Mouse (Mus musculus): ENCODE data around the gene Wdr18.

DNA sequence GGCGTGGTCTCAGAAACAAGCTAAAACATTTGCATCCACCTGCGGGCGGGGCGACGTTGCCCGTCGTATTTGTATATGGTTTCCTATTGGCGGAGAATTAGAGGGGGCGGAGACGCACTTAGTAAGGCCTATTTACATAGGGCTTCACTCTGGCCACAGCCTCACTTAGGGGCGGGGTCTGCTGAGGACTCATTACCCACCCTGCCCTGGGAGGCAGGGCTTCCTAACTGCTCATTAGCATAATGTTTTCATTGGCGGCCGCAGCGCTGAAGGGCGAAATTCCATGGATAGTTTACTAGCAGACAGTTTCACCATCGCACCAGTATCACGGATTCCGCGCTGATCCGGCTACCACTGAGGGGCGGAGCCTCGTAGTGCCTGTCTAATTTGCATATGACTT is 24.9 kb downstream of the Wdr18 start:
- no peak for TF ChIP-seq ZNF384 (IDR thresholded peaks at IDR 0.05; ENCODE audit: low read depth, low read length)
- TF ChIP-seq ZC3H11A (IDR thresholded peaks at IDR 0.05; ENCODE audit: low read depth, low read length): no peak
- TF ChIP-seq POLR2AphosphoS2 (IDR thresholded peaks at IDR 0.05; ENCODE audit: low read depth, low read length): no peak
- TF ChIP-seq CTCF (conservative IDR thresholded peaks at IDR 0.05 in 1 of 2, IDR thresholded peaks at IDR 0.05 in 1 of 2; ENCODE audit: low read depth in 2 of 2, low read length in 2 of 2): no peak
- TF ChIP-seq USF1 (IDR thresholded peaks at IDR 0.05; ENCODE audit: low read depth, low read length): no peak
- no peak for TF ChIP-seq MAFK (IDR thresholded peaks at IDR 0.05; ENCODE audit: insufficient replicate concordance, low read length)
- TF ChIP-seq ZKSCAN1 (IDR thresholded peaks at IDR 0.05; ENCODE audit: borderline replicate concordance, low read depth, low read length): no peak
- TF ChIP-seq HCFC1 (IDR thresholded peaks at IDR 0.05; ENCODE audit: low read depth, low read length): no peak
- no peak for TF ChIP-seq TBP (conservative IDR thresholded peaks at IDR 0.05; ENCODE audit: low read depth, low read length)
- TF ChIP-seq POLR2A (IDR thresholded peaks at IDR 0.05; ENCODE audit: low read depth, low read length): peak; percentile 35; the same call in 1 of the 2 replicates
- no peak for TF ChIP-seq MEF2A (IDR thresholded peaks at IDR 0.05; ENCODE audit: borderline replicate concordance, low read depth, low read length)
- TF ChIP-seq CHD2 (IDR thresholded peaks at IDR 0.05; ENCODE audit: low read length): no peak
- TF ChIP-seq ZMIZ1 (IDR thresholded peaks at IDR 0.05; ENCODE audit: low read depth, low read length): no peak
- TF ChIP-seq RAD21 (IDR thresholded peaks at IDR 0.05; ENCODE audit: low read depth, low read length): no peak
